ENCODE assay signal across 8 mouse cellular contexts in the genomic region with DNA sequence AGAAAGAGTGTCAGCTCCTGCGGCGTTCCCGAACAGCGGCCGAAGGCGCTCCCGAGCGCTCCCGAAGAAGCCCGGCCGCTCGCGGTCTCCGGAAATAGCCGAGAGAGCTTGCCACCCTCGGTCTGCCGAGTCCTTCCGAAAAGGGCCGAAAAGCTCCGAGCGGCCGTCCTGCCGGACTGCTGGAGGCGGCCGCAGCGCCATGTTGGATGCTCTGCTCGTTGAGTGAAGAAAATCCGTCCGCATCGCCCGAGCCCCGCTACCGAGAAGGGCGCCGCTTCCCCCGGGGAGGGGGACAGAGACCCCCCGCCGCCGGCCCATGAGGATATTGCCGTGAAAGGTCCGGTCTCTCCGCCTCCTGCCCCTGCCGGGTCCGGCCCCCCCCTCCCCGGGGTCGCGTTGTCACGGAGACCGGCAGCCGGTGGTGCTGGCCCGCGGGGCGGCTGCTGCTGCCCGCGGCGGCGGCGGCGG. TPM values are rescaled to one million over a fixed set of nuclear protein-coding genes. Genes with fewer than 3 reads are reported as not detected.
DNase-seq lines count a peak whose midpoint lies in the region; ATAC-seq and TF ChIP-seq lines count a peak whose summit lies in the region.

No protein-coding gene starts in this region.

- peak overlapping the region; percentile 97 for H3K27ac ChIP-seq in gastrocnemius, adult 2 months

- H3K36me3 ChIP-seq in megakaryocyte, embryonic 14.5 days (replicated peaks; ENCODE audit: low read length): peaks cover 30% of the 10 kb centered on the region

- peak; percentile 90 for ATAC-seq in common myeloid progenitor, adult 5-6 weeks (replicated peaks; ENCODE audit: low read depth, poor library complexity, severe bottlenecking)

- intact Hi-C loops in gastrocnemius, adult 2 months (cut with DNase I): no loop called here

- H3K27me3 ChIP-seq in megakaryocyte, embryonic 14.5 days (replicated peaks): peaks cover 33% of the 10 kb centered on the region

- peak; percentile 86 for DNase-seq in ZHBTc4 (ENCODE audit: low read depth, low spot score)
- DNase-seq in gastrocnemius, adult 2 months: peak; percentile 100
- DNase-seq in hindlimb bud, embryonic 11.5 days (ENCODE audit: extremely low spot score, low read depth, low spot score): peak; percentile 81
- DNase-seq in left cerebral cortex, adult 8-10 months (ENCODE audit: low spot score in 2 of 2): peak; percentile 97 to 100
- DNase-seq in right cerebral cortex, postnatal 10 days (ENCODE audit: low spot score in 2 of 2): peak; percentile 99 to 100
- DNase-seq in urinary bladder, postnatal 25 days (ENCODE audit: low spot score): peak; percentile 100

- peak overlapping the region; percentile 93 for H3K4me3 ChIP-seq in gastrocnemius, adult 2 months
- peak overlapping the region; percentile 96 for H3K4me3 ChIP-seq in megakaryocyte, embryonic 14.5 days (replicated peaks)

- peaks cover 38% of the 10 kb centered on the region for H3K4me1 ChIP-seq in megakaryocyte, embryonic 14.5 days

- no peak for TF ChIP-seq CTCF in gastrocnemius, adult 2 months (IDR thresholded peaks at IDR 0.05)

- peaks cover 6% of the 10 kb centered on the region for H3K9me3 ChIP-seq in megakaryocyte, embryonic 14.5 days

RNA-seq across cellular contexts. Expression of gene Eif4g3, which starts 0.5 kb away (rescaled TPM):
- 36.5 and 51.2 TPM in 2 replicates for total RNA-seq in common myeloid progenitor, adult 5-6 weeks (2017)
- 100 to 1,000 TPM; 108 to 145 TPM for total RNA-seq in gastrocnemius, adult 2 months (2021)
- total RNA-seq in left cerebral cortex, adult 8-10 months (2022): 100 to 1,000 TPM; 147 to 156 (median 154) TPM
- 34.5 and 54.4 TPM in 2 replicates for polyA plus RNA-seq in megakaryocyte, embryonic 14.5 days (2012; ENCODE audit: insufficient read depth, low replicate concordance)

Comparison
In these comparisons a context has a peak if more than half of its experiments do, and no peak if none do; other contexts are left out.
1. Peak in every context shown above with its lines: DNase-seq, ATAC-seq, H3K4me3 ChIP-seq and H3K27ac ChIP-seq.